Mouse (Mus musculus): ENCODE measurements around the gene Acbd3. TPM values are rescaled to one million over a fixed set of nuclear protein-coding genes. Genes with fewer than 3 reads are reported as not detected.

Acbd3 gene
- polyA plus RNA-seq, 1 experiment from 2014 or later = 53.4 TPM

GRCm38 (mm10) chr1:180780291-180780690 is 54.4 kb downstream of the Acbd3 start:
- TF ChIP-seq CTCF (IDR thresholded peaks at IDR 0.05) = no peak
- DNase-seq (ENCODE audit: low read depth, low spot score) = no peak
- in situ Hi-C loops (cut with MboI; ENCODE audit: low pct_unique_long_range_greater_than_20kb) = no loop called here
- no peaks in the 10 kb centered on the region for H3K27me3 ChIP-seq
- ChIA-PET POLR2A (interaction anchor here (0.6 kb wide), 1 partner anchor 371 kb away, joined by 3 read pairs; no protein-coding TSS in a partner anchor), CTCF (no interaction called here)
- no peak for ATAC-seq

- ATAC-seq = no peak
- TF ChIP-seq CTCF (IDR thresholded peaks at IDR 0.05) = no peak
- no peak for DNase-seq (ENCODE audit: low read depth, low spot score)
- no peaks in the 10 kb centered on the region for H3K27me3 ChIP-seq
- in situ Hi-C loops (cut with MboI; ENCODE audit: low pct_unique_long_range_greater_than_20kb) = no loop called here
- ChIA-PET POLR2A (no interaction called here), CTCF (no interaction called here)
Measured at GRCm38 (mm10) chr1:180781250-180781649, 55.4 kb downstream of the Acbd3 start.

DNA sequence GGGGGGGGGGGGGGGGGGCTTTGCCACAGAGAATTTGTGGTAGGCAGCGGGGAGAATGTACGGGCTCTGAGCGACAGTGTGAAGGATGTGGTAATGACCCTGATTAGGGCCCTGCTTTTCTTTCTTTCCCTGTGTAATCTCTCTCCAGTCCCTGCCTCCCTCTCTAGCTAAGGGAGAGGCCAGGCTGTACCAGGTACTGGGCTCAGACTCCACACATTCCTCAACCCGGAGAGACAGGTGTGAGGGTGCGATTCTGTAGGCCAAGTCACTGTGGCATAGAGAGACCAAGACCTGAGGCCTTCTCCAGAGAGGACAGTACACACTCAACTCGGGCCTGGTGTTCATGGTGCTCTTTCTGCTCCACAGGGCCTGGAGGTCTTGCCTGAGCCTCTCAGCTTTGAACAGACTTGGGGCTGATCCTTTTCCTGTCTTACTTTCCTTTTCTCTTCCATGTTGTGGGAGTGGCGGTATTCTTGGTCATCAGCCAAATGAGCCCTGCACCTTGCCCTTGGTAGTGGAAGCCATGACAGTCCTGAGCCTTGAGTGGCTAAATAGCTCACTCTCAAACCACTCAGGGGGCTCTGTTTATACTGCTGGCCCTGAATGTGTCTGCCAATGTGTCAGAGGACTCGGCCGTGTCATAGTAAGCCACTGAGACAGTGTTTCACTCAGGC is 57.2 kb downstream of the Acbd3 start:
- POLR2A ChIA-PET = interaction anchor here (1.6 kb wide), 1 partner anchor 29 kb away, joined by 4 read pairs; no protein-coding TSS in a partner anchor
- in situ Hi-C loops (cut with MboI; ENCODE audit: low pct_unique_long_range_greater_than_20kb) = no loop called here
- TF ChIP-seq CTCF (IDR thresholded peaks at IDR 0.05) = no peak
- no peak for DNase-seq (ENCODE audit: low read depth, low spot score)
- ATAC-seq = peak; percentile 6
- CTCF ChIA-PET = interaction anchor here (1.3 to 1.4 kb wide), 2 partner anchors 9 to 28 kb away, joined by 3 to 6 read pairs; no protein-coding TSS in a partner anchor
- no peaks in the 10 kb centered on the region for H3K27me3 ChIP-seq

- CTCF ChIA-PET = interaction anchor here (1.3 to 1.4 kb wide), 2 partner anchors 9 to 28 kb away, joined by 3 to 6 read pairs; no protein-coding TSS in a partner anchor
- no peak for TF ChIP-seq CTCF (IDR thresholded peaks at IDR 0.05)
- ATAC-seq (peak; percentile 45), DNase-seq (ENCODE audit: low read depth, low spot score) (no peak)
- H3K27me3 ChIP-seq = no peaks in the 10 kb centered on the region
- POLR2A ChIA-PET = interaction anchor here (1.6 kb wide), 1 partner anchor 28 kb away, joined by 4 read pairs; no protein-coding TSS in a partner anchor
- in situ Hi-C loops (cut with MboI; ENCODE audit: low pct_unique_long_range_greater_than_20kb) = no loop called here
Measured at GRCm38 (mm10) chr1:180783580-180783928, 57.7 kb downstream of the Acbd3 start.

GRCm38 (mm10) chr1:180791821-180792480 is 66.1 kb downstream of the Acbd3 start:
- no peaks in the 10 kb centered on the region for H3K27me3 ChIP-seq
- in situ Hi-C loops (cut with MboI; ENCODE audit: low pct_unique_long_range_greater_than_20kb) = no loop called here
- no peak for DNase-seq (ENCODE audit: low read depth, low spot score)
- POLR2A ChIA-PET = interaction anchor here (1.2 kb wide), 1 partner anchor 14 kb away, joined by 3 read pairs; no protein-coding TSS in a partner anchor
- CTCF ChIA-PET = no interaction called here
- no peak for TF ChIP-seq CTCF (IDR thresholded peaks at IDR 0.05)
- ATAC-seq = no peak

DNA sequence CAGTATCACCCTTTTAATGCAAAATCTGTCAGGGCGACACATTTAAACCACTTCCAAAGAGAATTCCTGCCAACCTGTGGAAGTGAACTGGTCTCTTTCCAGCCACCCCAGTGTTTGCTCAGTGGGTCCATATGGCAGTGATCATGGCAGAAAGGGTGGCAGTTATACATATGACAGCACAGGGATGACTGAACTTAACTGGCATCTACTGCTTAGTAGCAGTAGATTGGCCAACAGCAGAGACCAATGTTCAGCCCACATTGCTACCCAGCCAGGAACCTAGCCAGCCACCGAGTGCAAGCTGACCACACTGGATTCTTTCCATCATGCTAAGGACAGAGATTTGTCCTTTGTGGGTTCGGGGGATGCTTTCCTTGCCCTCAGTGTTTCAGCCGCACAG is 67.0 kb downstream of the Acbd3 start:
- POLR2A ChIA-PET = no interaction called here
- ATAC-seq = no peak
- H3K27me3 ChIP-seq = no peaks in the 10 kb centered on the region
- in situ Hi-C loops (cut with MboI; ENCODE audit: low pct_unique_long_range_greater_than_20kb) = no loop called here
- CTCF ChIA-PET = no interaction called here
- no peak for DNase-seq (ENCODE audit: low read depth, low spot score)
- TF ChIP-seq CTCF (IDR thresholded peaks at IDR 0.05) = no peak

- no peaks in the 10 kb centered on the region for H3K27me3 ChIP-seq
- in situ Hi-C loops (cut with MboI; ENCODE audit: low pct_unique_long_range_greater_than_20kb) = no loop called here
- ATAC-seq (no peak), DNase-seq (ENCODE audit: low read depth, low spot score) (no peak)
- ChIA-PET CTCF (no interaction called here), POLR2A (no interaction called here)
- no peak for TF ChIP-seq CTCF (IDR thresholded peaks at IDR 0.05)
Measured at GRCm38 (mm10) chr1:180793445-180794117, 67.7 kb downstream of the Acbd3 start.

- CTCF ChIA-PET = no interaction called here
- no peak for TF ChIP-seq CTCF (IDR thresholded peaks at IDR 0.05)
- ATAC-seq (no peak), DNase-seq (ENCODE audit: low read depth, low spot score) (no peak)
- in situ Hi-C loops (cut with MboI; ENCODE audit: low pct_unique_long_range_greater_than_20kb) = no loop called here
- POLR2A ChIA-PET = no interaction called here
- no peaks in the 10 kb centered on the region for H3K27me3 ChIP-seq
Measured at GRCm38 (mm10) chr1:180794170-180794569, 68.3 kb downstream of the Acbd3 start.

DNA sequence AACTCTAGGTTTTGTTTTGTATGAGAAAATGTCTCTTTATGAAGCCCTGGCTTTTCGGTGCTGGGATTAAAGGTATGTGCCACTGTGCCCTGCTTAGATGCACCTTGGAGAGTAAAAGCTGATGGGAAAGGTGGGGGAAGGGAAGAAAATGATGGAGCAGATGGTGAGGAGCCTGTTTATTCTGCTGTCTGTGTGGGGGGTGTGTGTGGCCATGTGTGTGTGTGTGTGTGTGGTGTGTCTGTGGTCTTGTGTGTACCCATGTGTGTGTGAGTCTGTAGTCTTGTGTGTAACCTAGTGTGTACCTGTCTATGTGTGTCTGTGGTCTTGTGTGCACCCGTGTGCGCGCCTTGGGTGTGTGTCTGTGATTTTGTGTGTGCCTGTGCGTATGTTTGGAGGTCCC is 72.8 kb downstream of the Acbd3 start:
- in situ Hi-C loops (cut with MboI; ENCODE audit: low pct_unique_long_range_greater_than_20kb) = no loop called here
- no peak for TF ChIP-seq CTCF (IDR thresholded peaks at IDR 0.05)
- no peak for ATAC-seq
- ChIA-PET POLR2A (no interaction called here), CTCF (no interaction called here)
- no peaks in the 10 kb centered on the region for H3K27me3 ChIP-seq
- no peak for DNase-seq (ENCODE audit: low read depth, low spot score)

- DNase-seq (ENCODE audit: low read depth, low spot score) (no peak), ATAC-seq (no peak)
- ChIA-PET POLR2A (no interaction called here), CTCF (no interaction called here)
- in situ Hi-C loops (cut with MboI; ENCODE audit: low pct_unique_long_range_greater_than_20kb) = no loop called here
- TF ChIP-seq CTCF (IDR thresholded peaks at IDR 0.05) = no peak
- H3K27me3 ChIP-seq = no peaks in the 10 kb centered on the region
Measured at GRCm38 (mm10) chr1:180799253-180799652, 73.4 kb downstream of the Acbd3 start.

DNA sequence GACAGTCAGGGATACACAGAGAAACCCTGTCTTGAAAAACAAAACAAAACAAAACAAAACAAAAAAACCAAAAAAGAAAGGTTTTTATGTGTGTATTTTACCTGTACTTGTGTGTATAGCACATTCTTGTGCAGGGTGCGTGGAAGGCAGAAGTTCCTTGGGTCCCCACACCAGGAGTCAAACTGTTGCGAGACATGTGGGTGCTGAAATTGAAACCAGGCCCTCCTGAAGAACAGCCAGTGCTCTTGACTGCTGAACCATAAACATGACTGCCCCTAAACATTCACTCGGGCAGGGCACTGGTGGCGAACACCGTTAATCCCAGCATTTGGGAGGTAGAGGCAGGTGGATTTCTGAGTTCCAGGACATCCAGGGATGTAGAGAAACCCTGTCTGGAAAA is 74.2 kb downstream of the Acbd3 start:
- DNase-seq (ENCODE audit: low read depth, low spot score) (no peak), ATAC-seq (no peak)
- in situ Hi-C loops (cut with MboI; ENCODE audit: low pct_unique_long_range_greater_than_20kb) = no loop called here
- ChIA-PET POLR2A (no interaction called here), CTCF (no interaction called here)
- no peak for TF ChIP-seq CTCF (IDR thresholded peaks at IDR 0.05)
- no peaks in the 10 kb centered on the region for H3K27me3 ChIP-seq

All from Patski (cell line).